Mouse (Mus musculus): ENCODE measurements around the gene Litaf. TPM values are rescaled to one million over a fixed set of nuclear protein-coding genes. Genes with fewer than 3 reads are reported as not detected.
"Not testable (repeated sequence)": the region's sequence is repeated elsewhere in the genome, so short reads cannot be mapped to it uniquely, and the experiment has no call there.

Litaf gene
- total RNA-seq, 2 experiments from 2014 or later: 10.0 to 22.2 TPM

DNA sequence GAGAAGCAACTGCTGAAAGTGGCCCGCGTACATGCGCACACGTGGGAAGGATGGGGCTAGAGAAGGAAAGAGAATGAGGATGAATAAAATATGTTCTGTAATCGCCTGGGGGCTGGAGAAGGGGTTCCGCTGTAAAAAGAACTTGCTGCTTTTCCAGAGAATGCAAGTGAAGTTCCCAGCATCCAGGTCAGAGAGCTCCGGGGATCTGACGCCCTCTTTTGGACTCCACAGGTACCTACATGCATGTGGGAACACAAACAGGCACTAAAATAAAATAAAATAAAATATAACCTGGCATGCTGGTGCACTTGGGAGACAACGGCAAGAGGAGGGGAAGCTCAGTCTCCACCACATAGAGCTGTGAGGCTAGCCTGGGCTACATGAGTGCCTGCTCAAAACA is 67.7 kb downstream of the Litaf start:
- no peak for ATAC-seq (replicated peaks; ENCODE audit: low FRiP score, poor library complexity, severe bottlenecking)

DNA sequence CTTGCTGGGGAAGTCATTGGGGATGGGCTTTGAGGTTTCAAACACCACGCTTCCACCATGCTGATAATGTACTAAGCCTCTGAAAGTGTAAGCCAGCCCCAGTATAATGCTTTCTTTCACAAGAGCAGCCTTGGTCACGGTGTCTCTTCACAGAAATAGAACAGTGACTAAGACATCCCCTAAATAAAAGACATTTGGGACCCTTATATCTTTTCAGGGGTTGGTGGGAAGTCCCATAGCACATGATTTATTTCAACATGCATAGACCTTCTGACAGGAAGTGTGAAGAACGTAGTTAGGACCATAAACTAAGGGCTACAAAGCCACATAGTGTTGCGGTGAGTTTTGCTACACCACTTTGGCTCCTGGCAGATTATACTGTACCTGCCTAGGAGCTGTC is 69.4 kb downstream of the Litaf start:
- ATAC-seq (replicated peaks; ENCODE audit: low FRiP score, poor library complexity, severe bottlenecking): no peak

DNA sequence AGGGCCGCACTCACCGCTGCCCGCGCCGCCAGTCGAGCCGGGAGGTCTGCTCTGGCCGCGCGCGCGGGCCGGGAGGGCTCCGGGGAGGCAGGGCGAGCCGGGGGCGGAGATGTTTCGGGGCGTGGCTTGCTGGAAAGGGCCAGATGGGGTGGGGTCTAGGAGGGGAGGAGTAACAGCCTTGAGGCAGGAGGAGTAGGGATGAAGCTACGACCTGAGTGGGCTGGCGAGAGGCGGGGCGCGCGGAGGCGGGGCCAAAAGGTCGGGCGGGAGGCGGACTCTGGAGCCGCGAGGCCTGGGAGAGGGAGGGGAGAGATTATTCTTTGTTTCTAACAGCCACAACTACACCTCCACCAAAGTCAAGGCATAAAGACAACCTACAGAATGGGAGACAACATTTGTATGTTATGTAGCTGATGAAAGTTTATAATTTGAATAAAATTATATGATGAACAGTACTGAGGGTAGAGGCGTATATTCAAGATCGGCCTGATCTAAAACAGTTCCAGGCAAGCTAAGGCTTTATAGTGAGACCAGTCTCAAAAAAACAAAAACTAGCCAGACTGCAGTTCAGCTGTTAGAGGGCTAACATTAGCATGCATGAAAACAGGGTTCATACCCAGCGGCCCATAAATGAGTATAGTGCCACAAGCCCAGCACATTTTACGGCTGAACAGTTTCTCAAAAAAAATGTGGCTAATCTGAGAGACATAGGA is 72.8 kb downstream of the Litaf start:
- ATAC-seq (replicated peaks; ENCODE audit: low FRiP score, poor library complexity, severe bottlenecking): peak; percentile 95

DNA sequence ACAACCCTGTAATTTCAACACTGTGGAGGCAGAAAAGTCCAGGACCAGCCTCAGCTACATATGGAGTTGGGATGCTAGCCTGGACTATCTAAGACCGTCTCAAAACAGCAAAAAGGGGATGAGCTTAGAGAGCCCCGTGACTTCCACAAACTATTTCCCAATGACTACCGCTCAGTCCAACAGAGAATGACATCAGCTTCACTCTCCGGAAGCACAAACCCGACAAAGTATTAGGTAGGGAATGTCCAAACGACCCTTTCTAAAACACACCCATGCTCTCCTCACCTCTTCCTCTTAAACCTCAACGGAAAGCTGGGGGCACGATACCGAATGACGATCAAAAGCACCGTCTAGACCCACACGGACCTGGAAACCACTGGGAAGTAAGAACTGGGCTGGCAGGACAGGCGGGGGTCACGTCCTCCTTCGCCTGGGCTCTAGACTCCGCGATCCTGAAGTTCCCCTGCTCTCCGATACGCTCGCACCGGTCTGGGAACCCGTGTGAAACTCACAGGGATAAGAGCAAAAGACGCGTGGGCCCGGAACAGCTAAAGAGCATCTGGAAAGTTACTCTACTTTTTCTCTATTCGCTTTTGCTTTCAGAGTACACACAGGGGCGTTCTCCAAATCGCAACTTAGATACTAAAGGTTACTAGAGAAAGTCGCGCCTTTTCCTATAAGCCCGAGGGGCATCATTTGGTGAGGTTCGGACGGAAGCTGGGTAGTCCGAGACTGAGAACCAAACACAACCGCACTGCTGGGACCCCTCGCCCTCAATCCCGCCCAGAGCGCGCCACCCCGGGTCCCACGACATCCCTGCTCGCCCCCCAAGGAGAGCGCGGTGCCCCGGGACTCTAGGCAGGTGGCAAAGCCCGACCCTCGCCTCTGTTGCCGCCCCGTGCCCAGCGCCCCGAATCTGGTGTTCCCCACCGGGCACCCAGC is 73.6 kb downstream of the Litaf start:
- peak; percentile 43; the same call in 1 of the 2 replicates for ATAC-seq (replicated peaks; ENCODE audit: low FRiP score, poor library complexity, severe bottlenecking)

DNA sequence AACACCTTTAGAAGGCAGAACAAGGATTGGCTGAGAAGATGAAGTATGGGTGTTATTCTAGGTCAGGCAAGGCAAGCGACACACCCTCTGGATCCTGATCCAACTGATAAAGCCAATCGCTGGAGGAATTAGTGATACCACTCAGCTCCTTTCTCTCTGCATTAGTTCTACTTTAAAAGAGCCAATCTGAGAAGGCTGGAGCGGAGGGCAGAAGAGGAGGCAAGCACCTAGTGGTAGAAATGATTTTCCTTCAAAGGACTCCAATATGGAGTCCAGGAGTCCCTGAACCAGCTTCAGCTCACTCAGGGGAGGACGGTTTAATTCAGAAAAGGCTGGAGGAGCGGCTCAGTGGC is 74.2 kb downstream of the Litaf start:
- no peak for ATAC-seq (replicated peaks; ENCODE audit: low FRiP score, poor library complexity, severe bottlenecking)

DNA sequence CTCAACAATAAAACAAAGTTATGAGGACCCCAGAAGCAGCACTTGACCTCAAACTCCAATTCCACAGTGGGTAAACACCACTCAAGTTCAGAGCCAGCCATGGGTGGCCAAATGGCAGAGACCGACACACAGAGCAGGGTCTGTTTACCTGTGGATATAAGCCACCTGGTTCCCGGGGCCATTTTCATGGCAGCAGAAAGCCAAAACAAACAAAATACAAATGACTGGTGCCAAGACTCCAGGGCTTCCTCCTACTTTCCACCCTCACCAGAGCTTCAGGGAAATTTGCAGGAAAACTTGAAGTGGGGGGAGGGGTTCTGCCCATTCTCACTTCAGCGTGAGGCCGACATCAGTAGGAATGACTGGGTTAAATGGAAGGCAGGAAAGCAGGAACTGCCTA is 75.2 kb downstream of the Litaf start:
- no peak for ATAC-seq (replicated peaks; ENCODE audit: low FRiP score, poor library complexity, severe bottlenecking)

DNA sequence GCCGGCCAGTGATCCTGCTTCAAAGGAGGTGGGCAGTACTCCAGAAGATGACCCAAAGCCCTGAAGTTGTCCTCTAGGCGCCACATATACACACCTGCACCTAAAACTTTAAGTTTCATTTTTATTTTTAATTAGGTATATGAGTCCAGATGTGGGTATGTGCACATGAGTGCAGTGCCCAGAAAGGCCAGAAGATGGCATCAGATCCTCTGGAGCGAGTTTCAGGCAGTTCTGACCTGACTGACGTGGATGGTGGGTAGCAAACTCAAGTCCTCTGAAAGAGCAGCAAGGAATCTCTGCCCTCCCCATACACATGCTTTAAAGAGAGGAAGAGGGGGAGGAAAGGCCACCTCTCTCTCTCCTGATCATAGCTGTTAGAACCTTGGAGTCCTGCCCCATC is 76.1 kb downstream of the Litaf start:
- no peak for ATAC-seq (replicated peaks; ENCODE audit: low FRiP score, poor library complexity, severe bottlenecking)

DNA sequence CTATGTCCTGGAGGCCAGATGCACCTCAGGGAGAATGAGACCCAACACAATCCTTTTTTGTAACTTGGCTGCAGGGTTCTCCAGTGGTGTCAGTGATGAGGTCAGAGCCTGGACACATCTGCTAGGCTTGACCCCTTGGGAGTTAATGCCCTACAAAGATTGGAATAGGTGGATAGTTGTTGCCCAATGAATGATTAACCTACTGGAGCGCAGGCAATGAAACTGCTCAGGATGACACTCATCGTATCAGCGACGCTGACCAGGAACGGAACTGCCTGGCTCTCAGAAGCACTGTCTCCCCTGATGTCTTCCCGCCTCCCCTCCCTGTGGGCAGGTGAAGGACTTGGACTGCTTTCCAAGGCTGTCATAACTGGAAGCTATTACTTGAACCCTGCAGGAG is 76.6 kb downstream of the Litaf start:
- no peak for ATAC-seq (replicated peaks; ENCODE audit: low FRiP score, poor library complexity, severe bottlenecking)

DNA sequence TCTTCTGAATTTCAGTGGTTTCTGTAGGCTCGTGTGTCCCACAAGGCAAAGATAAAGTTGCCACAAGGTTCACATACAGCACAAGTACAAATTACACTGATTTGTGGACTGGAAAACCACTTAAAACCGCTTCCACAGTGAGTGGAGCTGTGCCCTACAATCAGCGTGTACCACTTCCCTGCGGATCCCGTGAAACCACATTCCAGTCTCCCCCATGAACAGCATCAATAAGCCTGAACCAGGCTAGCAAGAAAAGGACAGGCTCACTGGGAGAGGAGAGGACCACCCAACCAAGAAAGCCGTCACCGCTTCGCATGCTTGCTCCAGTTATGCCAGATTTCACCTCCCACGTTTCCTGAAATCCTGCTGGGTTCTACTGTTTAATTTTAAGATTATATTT is 77.7 kb downstream of the Litaf start:
- no peak for ATAC-seq (replicated peaks; ENCODE audit: low FRiP score, poor library complexity, severe bottlenecking)

DNA sequence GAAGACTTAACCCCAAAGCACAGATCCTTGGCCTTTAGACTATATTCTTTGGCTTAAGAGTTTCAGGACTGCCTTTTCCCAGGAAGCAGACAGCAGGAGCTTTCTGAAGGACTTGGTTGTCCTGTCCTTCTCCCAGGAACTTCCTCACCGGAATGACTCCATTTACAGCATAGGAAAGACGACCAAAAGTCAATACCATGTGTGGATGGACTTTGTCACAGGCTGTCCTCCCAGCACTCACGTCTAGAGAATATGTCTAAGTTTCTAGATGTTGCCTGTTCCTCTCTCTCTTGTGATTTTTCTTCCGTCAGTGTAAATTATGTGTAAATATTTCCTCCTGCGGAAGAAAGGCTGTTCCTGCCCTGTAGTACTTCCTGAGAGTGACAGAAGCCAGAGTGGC is 81.4 kb downstream of the Litaf start:
- ATAC-seq (replicated peaks; ENCODE audit: low FRiP score, poor library complexity, severe bottlenecking): no peak

DNA sequence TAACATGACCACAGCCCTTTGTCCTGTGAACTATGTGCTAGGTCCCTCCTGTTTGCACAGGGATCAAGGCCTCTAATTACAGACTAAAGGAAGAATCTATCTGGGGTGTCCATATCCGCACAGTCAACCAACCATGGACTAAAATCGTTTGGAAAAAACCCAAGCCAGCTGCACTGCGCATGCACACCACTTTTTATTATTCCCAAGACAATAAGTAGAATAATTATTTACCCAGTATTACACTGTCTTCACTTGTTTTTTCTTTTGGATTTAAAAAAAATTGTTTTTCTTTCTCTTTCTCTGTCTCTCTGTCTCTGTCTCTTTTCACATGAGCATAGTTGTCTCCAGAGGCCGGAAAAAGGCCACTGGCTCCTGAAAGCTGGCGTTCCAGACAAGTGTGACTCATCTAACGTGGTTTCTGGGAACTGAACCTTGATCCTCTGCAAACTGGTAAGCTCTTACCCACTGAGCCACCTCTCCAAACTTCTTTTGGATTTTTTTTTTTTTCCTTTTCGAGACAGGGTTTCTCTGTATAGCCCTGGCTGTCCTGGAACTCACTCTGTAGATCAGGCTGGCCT is 84.4 kb downstream of the Litaf start:
- ATAC-seq (replicated peaks; ENCODE audit: low FRiP score, poor library complexity, severe bottlenecking): no peak

DNA sequence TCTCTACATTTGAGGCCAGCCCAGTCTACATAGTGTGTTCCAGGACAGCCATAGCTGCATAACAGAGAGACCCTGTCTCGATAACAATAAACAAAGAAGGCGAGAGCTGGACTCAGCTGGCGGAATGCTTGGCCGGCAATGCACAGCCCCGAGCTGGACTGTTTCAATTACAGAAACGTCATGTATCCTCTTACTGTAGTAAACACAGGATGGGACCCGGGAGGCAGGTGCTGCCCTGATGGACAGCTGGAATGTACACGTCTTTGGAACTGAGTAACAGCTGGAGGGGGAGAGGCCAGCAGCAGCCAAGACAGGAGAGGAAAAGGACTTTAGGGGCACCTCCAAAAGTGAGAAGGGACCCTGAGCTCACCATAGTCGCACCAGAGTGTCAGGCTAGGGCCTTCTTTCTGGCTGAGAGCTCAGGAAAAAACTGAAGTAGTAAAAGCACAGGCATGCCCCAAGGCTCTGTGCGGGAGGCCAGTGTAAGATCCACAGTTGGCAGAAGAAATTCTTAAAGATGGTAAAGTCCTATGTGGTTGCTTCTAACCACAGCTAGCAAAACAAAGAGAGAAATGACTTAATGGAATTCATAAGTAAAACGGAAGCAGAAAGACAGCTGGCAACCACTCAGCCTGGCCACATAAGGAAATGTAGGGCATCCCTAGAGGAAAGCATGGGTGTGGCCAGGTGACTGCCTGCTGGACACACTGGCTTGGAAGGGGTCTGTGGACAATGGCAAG is 86.7 kb downstream of the Litaf start:
- no peak for ATAC-seq (replicated peaks; ENCODE audit: low FRiP score, poor library complexity, severe bottlenecking)

DNA sequence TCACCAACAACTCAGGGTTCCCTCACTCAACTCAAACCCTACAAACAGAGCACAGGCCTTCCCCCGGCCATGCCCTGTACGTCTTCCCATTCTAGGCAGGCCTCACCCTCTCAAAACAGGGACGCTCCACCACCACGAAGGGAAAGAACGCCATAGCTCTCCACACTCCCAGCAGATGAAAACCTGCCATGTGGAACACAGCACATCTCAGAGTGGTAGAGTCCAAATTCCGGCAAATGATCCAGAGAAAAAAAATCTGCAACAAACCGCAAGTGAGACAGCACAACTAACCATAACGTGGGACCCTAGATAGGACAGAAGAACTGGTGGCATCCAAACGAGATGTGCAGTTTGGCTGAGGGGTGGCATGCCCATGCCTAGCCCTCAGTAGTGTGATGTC is 88.1 kb downstream of the Litaf start:
- ATAC-seq (replicated peaks; ENCODE audit: low FRiP score, poor library complexity, severe bottlenecking): no peak

DNA sequence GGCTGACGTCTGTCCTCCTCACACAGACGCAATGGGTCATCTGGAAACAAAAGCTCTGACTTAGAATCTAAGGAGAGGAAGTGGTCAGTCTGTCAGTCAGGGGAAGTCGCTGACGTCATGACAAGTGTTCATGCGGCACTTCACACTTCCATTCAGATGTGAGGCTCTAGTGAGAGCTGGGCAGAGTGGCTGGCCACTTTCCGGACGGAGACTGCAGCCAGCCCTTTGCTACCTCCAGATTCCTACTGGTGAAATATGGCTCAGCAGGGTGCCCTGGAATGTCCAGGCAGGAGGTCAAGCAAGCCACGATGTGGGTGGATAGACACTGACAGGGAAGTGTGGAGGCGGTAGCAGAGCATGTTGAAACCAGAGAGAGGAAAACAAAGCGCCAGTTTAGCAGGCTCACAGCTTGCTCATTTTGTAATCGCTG is 89.7 kb downstream of the Litaf start:
- ATAC-seq (replicated peaks; ENCODE audit: low FRiP score, poor library complexity, severe bottlenecking): no peak

DNA sequence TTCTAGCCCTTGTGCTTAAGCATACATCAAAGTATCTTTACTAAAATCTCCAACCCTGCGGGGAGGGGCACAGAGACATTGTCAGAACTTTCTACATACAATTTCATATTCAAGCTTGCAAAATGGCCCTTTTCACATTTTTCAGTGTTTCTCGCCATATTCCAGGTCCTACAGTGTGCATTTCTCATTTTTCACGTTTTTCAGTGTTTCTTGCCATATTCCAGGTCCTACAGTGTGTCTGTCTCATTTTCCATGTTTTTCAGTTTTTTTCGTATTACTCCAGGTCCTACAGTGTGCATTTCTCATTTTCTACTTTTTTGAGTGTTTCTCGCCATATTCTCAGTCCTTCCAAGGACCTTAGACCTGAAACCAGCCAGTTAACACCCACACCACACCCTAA is 91.0 kb downstream of the Litaf start:
- ATAC-seq (replicated peaks; ENCODE audit: low FRiP score, poor library complexity, severe bottlenecking): 0 out of 2 replicates have a peak, but pooled peaks have one; percentile 40

DNA sequence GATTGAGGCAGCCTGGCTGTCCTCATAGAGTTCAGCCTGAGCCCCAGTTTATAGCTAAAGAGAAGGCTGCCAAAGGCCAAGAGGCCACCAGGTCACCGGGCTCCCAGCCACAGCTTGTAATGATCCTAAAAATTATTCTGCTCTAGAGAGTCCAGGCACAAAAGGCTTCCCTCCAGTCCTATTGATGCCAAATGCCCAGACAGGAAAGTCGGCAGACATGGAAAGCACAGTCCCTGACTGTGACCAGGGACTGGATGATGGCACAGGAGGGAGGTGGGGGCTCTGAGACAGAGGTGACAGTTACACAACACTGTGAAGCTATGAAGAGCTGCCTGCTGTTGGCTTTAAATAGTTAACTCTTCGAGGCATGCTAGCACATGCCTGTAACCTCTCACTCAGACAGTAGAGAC is 91.9 kb downstream of the Litaf start:
- no peak for ATAC-seq (replicated peaks; ENCODE audit: low FRiP score, poor library complexity, severe bottlenecking)

DNA sequence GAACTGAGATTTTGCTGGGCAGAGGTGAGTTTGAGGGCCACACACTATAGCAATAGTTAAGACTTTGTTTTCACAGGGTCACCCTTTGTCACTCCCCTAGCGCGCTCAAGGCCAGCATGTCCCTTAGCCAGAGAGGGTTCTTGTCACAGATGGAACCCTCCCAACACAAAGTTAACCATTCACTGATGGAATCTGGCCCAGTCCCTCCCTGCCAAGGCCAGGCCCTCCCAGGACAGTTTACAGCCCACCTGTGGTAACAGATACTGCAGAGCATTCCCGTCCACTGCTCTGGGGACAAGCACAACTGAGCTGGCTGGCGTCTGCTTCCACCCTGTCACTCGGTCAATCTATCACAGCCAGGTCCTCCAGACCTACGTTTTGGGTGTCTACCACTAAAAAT is 93.7 kb downstream of the Litaf start:
- ATAC-seq (replicated peaks; ENCODE audit: low FRiP score, poor library complexity, severe bottlenecking): no peak

DNA sequence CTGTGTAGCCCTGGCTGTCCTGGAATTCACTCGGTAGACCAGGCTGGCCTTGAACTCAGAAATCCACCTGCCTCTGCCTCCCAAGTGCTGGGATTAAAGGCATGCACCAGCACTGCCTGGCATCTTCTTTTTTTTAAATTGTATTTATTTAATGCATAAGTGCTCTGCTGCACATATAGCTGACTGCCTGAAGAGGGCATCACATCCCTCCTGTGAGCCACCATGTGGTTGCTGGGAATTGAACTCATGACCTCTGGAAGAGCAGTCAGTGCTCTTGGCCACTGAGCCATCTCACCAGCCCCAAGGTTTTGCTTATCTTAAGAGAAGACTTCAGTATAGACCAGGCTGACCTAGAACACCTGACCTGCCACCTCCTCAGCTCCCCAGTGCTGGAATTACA is 96.0 kb downstream of the Litaf start:
- not testable (repeated sequence) for ATAC-seq (replicated peaks; ENCODE audit: low FRiP score, poor library complexity, severe bottlenecking)

DNA sequence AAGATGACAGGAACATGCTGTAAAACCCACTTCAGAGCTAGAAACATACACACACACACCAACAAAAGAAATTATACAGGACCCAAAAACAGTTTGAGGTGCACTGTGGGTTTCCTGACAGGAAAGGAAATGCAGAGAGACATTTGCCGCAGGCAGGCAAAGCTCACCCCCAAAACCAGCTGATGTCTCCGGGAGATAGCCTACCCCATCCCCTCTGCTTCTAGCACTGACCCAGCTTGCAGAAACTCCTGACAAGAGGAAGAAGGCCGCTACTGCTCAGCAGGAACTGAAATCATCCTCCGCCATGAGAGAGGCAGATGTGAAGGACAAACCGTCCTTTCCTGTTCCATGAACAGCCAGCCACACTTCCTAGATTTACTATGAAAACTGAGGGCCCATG is 96.6 kb downstream of the Litaf start:
- ATAC-seq (replicated peaks; ENCODE audit: low FRiP score, poor library complexity, severe bottlenecking): no peak

DNA sequence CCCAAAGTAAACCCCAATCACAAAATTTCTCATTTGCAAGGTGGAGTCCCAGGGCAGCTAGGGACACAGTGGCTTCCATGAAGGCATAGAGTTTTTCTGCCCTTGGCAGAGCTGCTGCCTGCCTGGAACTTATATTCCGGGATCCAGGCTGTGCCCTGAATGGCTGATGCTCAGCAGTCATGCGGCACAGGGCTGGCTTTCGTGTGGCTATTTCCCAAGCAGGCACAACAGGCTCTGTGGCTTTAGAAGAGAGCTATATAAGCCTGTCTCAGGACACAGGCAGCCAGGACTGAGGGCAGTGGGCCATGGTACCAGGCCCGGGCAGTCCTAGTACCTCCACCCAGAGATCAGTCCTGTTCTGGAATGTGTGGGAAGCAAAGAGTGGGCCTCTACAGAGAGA is 97.7 kb downstream of the Litaf start:
- ATAC-seq (replicated peaks; ENCODE audit: low FRiP score, poor library complexity, severe bottlenecking): no peak

Measured in erythroid progenitor cell, adult 5-6 weeks (primary cell).